Mouse (Mus musculus) heart, adult 2 months (tissue): Measurements from ENCODE around the gene Tmem255b. TPM values are rescaled to one million over a fixed set of nuclear protein-coding genes. Genes with fewer than 3 reads are reported as not detected.

Experiments used
- DNase-seq, 2 experiments: peaks; one replicate each; pipeline ENCODE4 v3.0.0; 2021
- H3K27ac ChIP-seq: fragments of 200-600 bp; 2 replicates; pipeline ENCODE4 v1.8.1; 2022
- H3K27me3 ChIP-seq: fragments of 200-500 bp; 2 replicates; pipeline ENCODE4 v1.6.1; 2012; ENCODE audit warnings: mild to moderate bottlenecking, low read length, inconsistent platforms, mixed read lengths; ENCODE audit not compliant: control insufficient read depth, insufficient read depth
- H3K36me3 ChIP-seq: fragments of 200-500 bp; 2 replicates; pipeline ENCODE4 v1.6.1; 2012; ENCODE audit warnings: low read length, inconsistent platforms; ENCODE audit not compliant: control insufficient read depth, insufficient read depth
- H3K4me1 ChIP-seq: fragments of 200-500 bp; 2 replicates; pipeline ENCODE4 v1.6.1; 2011; ENCODE audit warnings: low read length; ENCODE audit not compliant: control insufficient read depth, insufficient read depth
- H3K4me3 ChIP-seq: fragments of 200-600 bp; 2 replicates; pipeline ENCODE4 v1.8.1; 2022
- H3K79me2 ChIP-seq: fragments of 200-500 bp; replicated peaks from 2 replicates; pipeline ENCODE4 v1.6.1; 2012; ENCODE audit warnings: mild to moderate bottlenecking, inconsistent platforms, low read length, moderate library complexity, mixed read lengths; ENCODE audit not compliant: control insufficient read depth, insufficient read depth
- H3K9ac ChIP-seq: fragments of 200-500 bp; 2 replicates; pipeline ENCODE4 v1.6.1; 2012; ENCODE audit warnings: low read depth, mild to moderate bottlenecking, control low read depth, inconsistent platforms, low read length, mixed read lengths
- CTCF ChIP-seq: fragments of 200-600 bp; IDR thresholded peaks from 2 replicates; pipeline ENCODE4 v1.8.1; 2022; ENCODE audit warnings: antibody characterized with exemption, mild to moderate bottlenecking, moderate library complexity
- EP300 ChIP-seq: fragments of 200-500 bp; IDR thresholded peaks from 2 replicates; pipeline ENCODE4 v1.6.1; 2011; ENCODE audit warnings: low read depth, low read length, control low read depth; ENCODE audit not compliant: insufficient read depth
- POLR2A ChIP-seq: fragments of 200-500 bp; IDR thresholded peaks from 2 replicates; pipeline ENCODE4 v1.6.1; 2011; ENCODE audit warnings: mild to moderate bottlenecking, low read depth, low read length, control low read depth; ENCODE audit not compliant: insufficient read depth
- WGBS: fragments of 180-500 bp; shearing (Covaris S2); methylation state at CpG from one replicate; pipeline ENCODE4 v1.1.7; 2018; 5-methylcytosine and 5-hydroxymethylcytosine counted together
- intact Hi-C: fragments of 180-260 bp; cut with DNase I; formaldehyde crosslinking; loops from one replicate; pipeline ENCODE4 v1.15.1; 2025
- polyA plus RNA-seq: library from polyadenylated mRNA; depleted of rRNA; stranded (reverse); fragments of >200 nt; gene quantifications from 2 replicates; pipeline ENCODE4 v1.2.3, GENCODE M21; 2012
- total RNA-seq, 2 experiments: library from RNA; stranded (reverse); gene quantifications; 2 replicates each; pipeline ENCODE4 v1.2.3; 2021

The Tmem255b gene
- total and polyA plus RNA-seq, 3 experiments, result 4.8 to 10.2 (median 8.0) TPM

- DNase-seq, result no peak
- Histone ChIP-seq H3K27me3 (no peaks in the 10 kb centered on the region), H3K4me3 (no peak overlapping the region), H3K4me1 (peaks cover 10% of the 10 kb centered on the region; the same call in 1 of the 2 replicates), H3K9ac (no peak overlapping the region), H3K36me3 (no peaks in the 10 kb centered on the region), H3K27ac (no peak overlapping the region), H3K79me2 (no peaks in the 10 kb centered on the region)
- WGBS, result 65% methylated on average over 3 of the region's 3 CpGs
- TF ChIP-seq CTCF, result no peak
- no peak for TF ChIP-seq POLR2A
- no peak for TF ChIP-seq EP300
- intact Hi-C loops, result no loop called here
Observed at GRCm38 (mm10) chr8:13507284-13507937, 72.4 kb downstream of the Tmem255b start.

GRCm38 (mm10) chr8:13512016-13512415, 77.0 kb downstream of the Tmem255b start:
- Histone ChIP-seq H3K9ac (no peak overlapping the region), H3K27me3 (no peaks in the 10 kb centered on the region), H3K27ac (no peak overlapping the region), H3K4me1 (peaks cover 7% of the 10 kb centered on the region), H3K79me2 (no peaks in the 10 kb centered on the region), H3K4me3 (no peak overlapping the region), H3K36me3 (no peaks in the 10 kb centered on the region)
- intact Hi-C loops, result no loop called here
- DNase-seq, result no peak
- 85% methylated on average over 5 of the region's 5 CpGs for WGBS
- TF ChIP-seq EP300 (no peak), POLR2A (no peak), CTCF (no peak)

GRCm38 (mm10) chr8:13512677-13513076, 77.7 kb downstream of the Tmem255b start:
- no peaks in the 10 kb centered on the region for H3K27me3 ChIP-seq

GRCm38 (mm10) chr8:13513556-13514370, 78.8 kb downstream of the Tmem255b start:
- no peak for DNase-seq
- TF ChIP-seq CTCF (no peak), POLR2A (no peak), EP300 (no peak)
- H3K36me3 ChIP-seq, result no peaks in the 10 kb centered on the region
- no peak overlapping the region for H3K27ac ChIP-seq
- intact Hi-C loops, result no loop called here
- H3K4me1 ChIP-seq, result peaks cover 9% of the 10 kb centered on the region
- whole genome bisulfite sequencing, result 73% methylated on average over 5 of the region's 5 CpGs
- H3K79me2 ChIP-seq, result no peaks in the 10 kb centered on the region
- no peak overlapping the region for H3K4me3 ChIP-seq
- no peak overlapping the region for H3K9ac ChIP-seq
- no peaks in the 10 kb centered on the region for H3K27me3 ChIP-seq

More at GRCm38 (mm10) chr8:13512677-13513076, 77.7 kb downstream of the Tmem255b start:
- no peak overlapping the region for H3K4me3 ChIP-seq
- intact Hi-C loops, result no loop called here
- peaks cover 9% of the 10 kb centered on the region for H3K4me1 ChIP-seq
- no peak for TF ChIP-seq EP300
- no peak for TF ChIP-seq CTCF
- no peak for TF ChIP-seq POLR2A
- 65% methylated on average over 6 of the region's 6 CpGs for WGBS
- DNase-seq, result no peak
- no peak overlapping the region for H3K27ac ChIP-seq
- no peak overlapping the region for H3K9ac ChIP-seq
- no peaks in the 10 kb centered on the region for H3K36me3 ChIP-seq
- H3K79me2 ChIP-seq, result no peaks in the 10 kb centered on the region

- no peaks in the 10 kb centered on the region for H3K79me2 ChIP-seq
- no peaks in the 10 kb centered on the region for H3K27me3 ChIP-seq
- no peak overlapping the region for H3K4me3 ChIP-seq
- DNase-seq, result peak; percentile 64 to 80
- intact Hi-C loops, result no loop called here
- H3K27ac ChIP-seq, result no peak overlapping the region
- H3K4me1 ChIP-seq, result peaks cover 9% of the 10 kb centered on the region
- H3K36me3 ChIP-seq, result no peaks in the 10 kb centered on the region
- TF ChIP-seq EP300 (0 out of 2 replicates have a peak, but pooled peaks have one; percentile 13), POLR2A (no peak), CTCF (no peak)
- H3K9ac ChIP-seq, result no peak overlapping the region
- WGBS, result 22% methylated on average over 7 of the region's 7 CpGs
Observed at GRCm38 (mm10) chr8:13516011-13516442, 81.0 kb downstream of the Tmem255b start.

GRCm38 (mm10) chr8:13516728-13517127, 81.7 kb downstream of the Tmem255b start:
- no peak for DNase-seq
- H3K79me2 ChIP-seq, result no peaks in the 10 kb centered on the region
- no peak overlapping the region for H3K9ac ChIP-seq
- no peaks in the 10 kb centered on the region for H3K27me3 ChIP-seq
- no peak for TF ChIP-seq CTCF
- TF ChIP-seq POLR2A, result no peak
- no peak for TF ChIP-seq EP300
- H3K36me3 ChIP-seq, result no peaks in the 10 kb centered on the region
- 73% methylated on average over 5 of the region's 5 CpGs for WGBS
- peaks cover 9% of the 10 kb centered on the region for H3K4me1 ChIP-seq
- no peak overlapping the region for H3K27ac ChIP-seq
- no peak overlapping the region for H3K4me3 ChIP-seq
- intact Hi-C loops, result no loop called here
